Mouse (Mus musculus): Measurements from ENCODE around the gene Wt1. TPM values are rescaled to one million over a fixed set of nuclear protein-coding genes. Genes with fewer than 3 reads are reported as not detected.

Wt1 gene
- total RNA-seq, 2 experiments from 2014 or later: not detected

DNA sequence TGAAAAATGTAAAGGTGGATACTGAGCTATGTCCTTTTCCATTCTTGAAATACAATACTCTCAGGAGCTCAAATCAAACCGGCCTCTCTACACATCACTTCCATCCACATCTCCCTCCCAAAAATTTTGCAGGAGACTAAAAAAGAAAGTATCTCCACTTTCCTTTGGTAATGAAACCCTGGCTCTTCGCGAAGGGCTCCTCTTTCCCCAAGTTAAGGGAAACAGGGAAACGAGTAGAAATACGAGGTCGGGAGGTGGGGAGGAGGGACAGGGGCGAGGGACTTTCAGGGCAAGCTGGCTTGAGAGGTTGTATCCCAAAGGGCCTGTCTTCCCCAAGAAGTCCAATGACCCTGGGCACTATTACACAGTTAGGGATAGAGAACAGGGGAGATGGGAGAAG is 1.9 kb upstream of the Wt1 start:
- ATAC-seq (replicated peaks; ENCODE audit: low FRiP score, low TSS enrichment, poor library complexity, severe bottlenecking): no peak

- no peak for ATAC-seq (replicated peaks; ENCODE audit: low FRiP score, low TSS enrichment, poor library complexity, severe bottlenecking)
These were observed 1.1 kb upstream of the Wt1 start for GRCm38 (mm10) chr2:105125205-105125604.

DNA sequence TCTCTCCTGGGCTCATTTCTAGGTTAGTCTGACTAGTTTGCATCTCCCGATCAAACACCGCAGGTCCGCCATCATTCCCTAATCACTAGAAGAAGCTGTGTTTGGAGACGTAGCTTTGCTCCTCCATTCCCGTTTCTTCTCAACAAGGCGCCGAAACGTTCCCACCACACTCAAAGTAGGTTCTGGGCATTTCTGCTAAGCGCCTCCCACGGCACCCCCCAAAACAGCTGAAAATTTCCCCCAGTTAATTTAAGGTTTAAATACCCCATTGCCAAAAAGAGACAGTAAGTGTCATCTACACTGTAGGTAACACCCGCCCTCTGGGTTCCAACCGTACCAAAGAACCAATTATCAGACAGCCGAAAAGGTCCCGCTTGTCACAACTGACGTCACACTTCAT is 688 bp upstream of the Wt1 start:
- no peak for ATAC-seq (replicated peaks; ENCODE audit: low FRiP score, low TSS enrichment, poor library complexity, severe bottlenecking)

GRCm38 (mm10) chr2:105126691-105127530 is 582 bp downstream of the Wt1 start:
- ATAC-seq (replicated peaks; ENCODE audit: low FRiP score, low TSS enrichment, poor library complexity, severe bottlenecking): 0 out of 2 replicates have a peak, but pooled peaks have one; percentile 10

DNA sequence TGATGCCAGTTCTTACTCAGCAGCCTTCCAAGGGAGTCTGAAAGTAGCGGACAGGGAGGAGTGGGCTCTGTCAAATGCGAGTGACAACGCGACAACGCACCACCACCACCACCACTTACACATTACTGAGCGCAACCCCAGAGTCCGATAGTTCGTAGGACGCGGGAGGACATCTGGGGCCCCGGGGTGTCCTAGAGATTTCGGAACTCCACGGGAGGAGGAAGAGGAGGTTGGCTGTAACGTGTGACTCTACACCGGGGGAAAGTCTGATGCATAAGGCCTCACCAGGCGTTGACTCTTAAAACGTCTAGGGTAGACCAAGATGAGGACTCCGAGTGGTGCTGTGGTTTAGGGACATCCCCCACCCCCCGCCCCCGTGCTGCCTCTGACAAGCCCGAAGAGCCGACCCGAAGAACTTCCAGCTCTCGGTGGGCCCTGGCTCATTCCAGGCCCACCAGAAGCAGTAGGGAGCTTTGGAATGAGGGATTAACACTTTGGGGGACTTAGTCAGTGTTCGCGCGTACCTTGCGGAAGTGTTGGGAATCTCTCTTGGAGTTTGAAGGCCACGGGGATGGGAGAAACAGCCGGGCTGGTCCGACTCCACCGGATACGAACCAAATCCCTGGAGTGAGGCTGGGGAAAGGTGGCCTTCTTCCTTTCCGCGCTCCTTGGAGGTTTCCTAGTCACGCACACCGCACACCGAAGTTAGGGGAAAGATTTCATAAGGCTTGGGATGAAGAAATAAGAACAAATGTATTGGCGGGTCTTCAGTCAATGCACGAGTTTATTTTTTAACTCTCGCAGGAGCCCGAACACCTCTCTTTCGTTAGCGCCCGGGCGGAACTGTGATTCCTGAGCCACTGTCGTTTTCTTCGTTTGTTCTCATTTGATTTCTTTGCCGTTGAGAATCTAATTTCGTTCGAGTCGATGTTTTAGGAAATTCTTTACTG is 1.5 kb downstream of the Wt1 start:
- ATAC-seq (replicated peaks; ENCODE audit: low FRiP score, low TSS enrichment, poor library complexity, severe bottlenecking): no peak

GRCm38 (mm10) chr2:105128564-105128963 is 2.2 kb downstream of the Wt1 start:
- no peak for ATAC-seq (replicated peaks; ENCODE audit: low FRiP score, low TSS enrichment, poor library complexity, severe bottlenecking)

GRCm38 (mm10) chr2:105130351-105131060 is 4.2 kb downstream of the Wt1 start:
- peak; percentile 32; the same call in 1 of the 2 replicates for ATAC-seq (replicated peaks; ENCODE audit: low FRiP score, low TSS enrichment, poor library complexity, severe bottlenecking)

DNA sequence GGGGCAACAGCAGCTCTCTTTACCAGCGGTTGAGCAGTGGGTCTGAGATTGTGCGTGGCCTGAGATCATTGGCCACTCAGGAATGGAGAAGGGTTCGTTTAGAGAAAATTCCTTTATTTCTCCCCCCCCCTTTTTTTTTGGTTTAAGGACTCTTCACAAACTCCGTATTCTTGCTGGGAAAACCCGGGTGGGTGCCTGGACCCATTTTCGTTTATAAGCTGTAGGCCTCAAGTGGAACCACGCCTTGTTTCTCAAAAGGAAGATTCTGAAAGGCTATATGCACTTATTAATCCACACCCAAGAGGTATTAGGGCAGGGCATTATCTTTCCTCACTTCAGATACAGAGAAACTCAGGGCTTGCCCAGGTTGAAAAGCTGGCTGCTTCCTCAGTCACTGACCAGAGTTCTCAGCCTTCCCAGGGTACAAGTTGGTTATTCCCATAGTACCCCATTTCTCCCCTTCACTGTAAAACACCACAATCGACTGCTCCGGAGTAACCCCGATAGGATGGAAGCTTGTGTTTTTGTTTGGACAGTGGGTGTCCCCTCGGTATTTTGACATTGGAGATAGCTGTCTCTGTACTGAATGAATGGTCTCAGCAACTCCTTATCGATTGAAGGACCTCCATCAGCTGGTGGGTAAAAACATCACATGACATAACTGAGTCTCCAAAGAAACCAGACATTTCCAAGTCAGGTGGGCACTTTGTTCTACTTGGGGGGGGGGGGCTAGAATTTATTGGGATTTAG is 4.9 kb downstream of the Wt1 start:
- no peak for ATAC-seq (replicated peaks; ENCODE audit: low FRiP score, low TSS enrichment, poor library complexity, severe bottlenecking)

GRCm38 (mm10) chr2:105131811-105132100 is 5.4 kb downstream of the Wt1 start:
- ATAC-seq (replicated peaks; ENCODE audit: low FRiP score, low TSS enrichment, poor library complexity, severe bottlenecking): no peak

DNA sequence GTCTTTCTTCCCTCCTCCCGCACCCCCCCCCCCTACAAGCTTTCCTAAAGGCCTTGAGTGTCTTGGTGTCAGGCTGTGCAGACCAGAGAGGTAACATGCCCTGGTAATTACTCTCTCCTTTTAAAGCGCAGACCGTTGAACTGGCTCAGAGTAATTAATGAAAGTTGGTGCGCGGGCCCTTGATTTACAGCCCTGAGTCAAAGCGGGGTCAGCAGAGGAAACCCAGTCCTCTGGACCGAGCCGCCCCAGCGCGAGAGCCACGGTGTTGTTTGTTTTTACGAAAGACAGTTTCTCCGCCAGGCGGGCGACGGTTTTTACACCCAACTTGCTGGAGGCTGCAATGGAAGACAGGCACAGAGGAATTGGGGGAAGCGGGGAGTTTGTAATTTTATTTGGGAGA is 6.0 kb downstream of the Wt1 start:
- no peak for ATAC-seq (replicated peaks; ENCODE audit: low FRiP score, low TSS enrichment, poor library complexity, severe bottlenecking)

DNA sequence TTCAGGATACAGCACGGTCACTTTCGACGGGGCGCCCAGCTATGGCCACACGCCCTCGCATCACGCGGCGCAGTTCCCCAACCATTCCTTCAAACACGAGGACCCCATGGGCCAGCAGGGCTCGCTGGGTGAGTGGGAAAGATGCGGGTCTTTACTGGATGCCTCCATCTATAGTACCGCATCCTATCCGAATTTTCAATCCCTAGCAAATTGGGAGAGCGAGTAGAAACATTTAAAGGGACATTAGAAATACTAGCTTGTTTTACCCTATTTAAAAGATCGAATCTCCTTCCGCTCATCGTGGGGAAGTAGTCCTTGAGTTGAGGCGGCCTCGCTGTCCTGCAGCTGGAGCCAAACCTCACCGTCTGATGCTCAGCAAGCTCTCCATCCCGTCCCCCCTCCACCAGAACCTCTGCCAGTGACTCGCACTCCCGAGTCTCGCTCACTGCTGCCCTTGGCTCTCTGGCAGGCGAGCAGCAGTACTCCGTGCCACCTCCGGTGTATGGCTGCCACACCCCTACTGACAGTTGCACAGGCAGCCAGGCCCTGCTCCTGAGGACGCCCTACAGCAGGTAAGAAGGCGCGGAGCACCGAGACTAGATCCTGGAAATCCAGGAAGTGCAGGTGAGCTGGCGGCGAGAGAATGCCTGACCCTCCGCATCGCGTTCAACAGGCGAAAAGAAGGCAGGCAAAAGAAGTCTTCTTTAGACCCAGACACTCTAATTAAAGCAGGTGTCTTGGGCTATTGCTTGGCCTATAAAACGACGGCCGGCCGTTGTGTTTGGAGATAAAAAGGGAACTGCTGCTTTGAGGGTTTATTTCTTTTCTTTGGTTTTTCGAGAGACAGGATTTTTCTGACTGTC is 6.8 kb downstream of the Wt1 start:
- peak; percentile 65; the same call in 1 of the 2 replicates for ATAC-seq (replicated peaks; ENCODE audit: low FRiP score, low TSS enrichment, poor library complexity, severe bottlenecking)

- ATAC-seq (replicated peaks; ENCODE audit: low FRiP score, low TSS enrichment, poor library complexity, severe bottlenecking): peak; percentile 50; the same call in 1 of the 2 replicates
These were observed 8.0 kb downstream of the Wt1 start for GRCm38 (mm10) chr2:105134296-105134695.

- ATAC-seq (replicated peaks; ENCODE audit: low FRiP score, low TSS enrichment, poor library complexity, severe bottlenecking): no peak
These were observed 13.1 kb downstream of the Wt1 start for GRCm38 (mm10) chr2:105139471-105139870.

GRCm38 (mm10) chr2:105141371-105141770 is 15.0 kb downstream of the Wt1 start:
- ATAC-seq (replicated peaks; ENCODE audit: low FRiP score, low TSS enrichment, poor library complexity, severe bottlenecking): no peak

GRCm38 (mm10) chr2:105143731-105144130 is 17.4 kb downstream of the Wt1 start:
- ATAC-seq (replicated peaks; ENCODE audit: low FRiP score, low TSS enrichment, poor library complexity, severe bottlenecking): no peak

DNA sequence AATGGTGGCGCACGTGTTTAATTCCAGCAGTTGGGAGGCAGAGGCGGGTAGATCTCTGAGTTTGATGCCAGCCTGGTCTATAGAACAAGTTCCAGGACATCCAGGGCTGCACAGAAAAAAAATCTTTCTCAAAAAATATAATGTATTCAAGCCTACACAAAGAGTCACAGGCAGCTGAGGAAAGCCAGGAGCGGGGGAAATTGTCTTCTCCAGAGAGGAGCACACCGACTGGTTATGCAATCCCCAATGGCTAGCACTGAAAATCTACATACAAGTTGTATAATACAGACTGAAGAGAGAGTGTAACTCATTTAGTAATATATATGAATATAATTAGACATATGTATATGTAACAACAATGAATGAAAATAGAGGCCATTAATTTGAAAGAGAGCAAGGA is 25.2 kb downstream of the Wt1 start:
- no peak for ATAC-seq (replicated peaks; ENCODE audit: low FRiP score, low TSS enrichment, poor library complexity, severe bottlenecking)

DNA sequence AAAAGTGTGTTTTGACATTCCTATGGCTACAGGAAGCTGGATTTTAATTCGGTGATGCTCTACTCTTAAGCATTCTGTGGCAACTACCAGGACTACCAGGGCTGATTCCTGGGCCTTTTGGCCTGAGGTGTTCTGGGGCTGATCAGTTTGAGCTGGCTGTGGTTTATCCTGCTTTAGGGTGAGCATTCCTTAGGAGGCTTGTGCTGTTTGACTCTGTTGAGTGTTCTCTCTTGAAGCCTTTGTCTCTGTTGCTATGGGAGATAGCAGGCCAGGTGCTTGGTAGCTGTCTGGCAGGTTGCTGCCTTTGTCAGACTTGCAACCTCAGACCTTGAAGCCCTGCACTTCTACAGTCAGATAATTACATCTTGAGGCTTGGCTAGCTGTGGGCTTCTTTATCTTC is 26.7 kb downstream of the Wt1 start:
- ATAC-seq (replicated peaks; ENCODE audit: low FRiP score, low TSS enrichment, poor library complexity, severe bottlenecking): no peak

DNA sequence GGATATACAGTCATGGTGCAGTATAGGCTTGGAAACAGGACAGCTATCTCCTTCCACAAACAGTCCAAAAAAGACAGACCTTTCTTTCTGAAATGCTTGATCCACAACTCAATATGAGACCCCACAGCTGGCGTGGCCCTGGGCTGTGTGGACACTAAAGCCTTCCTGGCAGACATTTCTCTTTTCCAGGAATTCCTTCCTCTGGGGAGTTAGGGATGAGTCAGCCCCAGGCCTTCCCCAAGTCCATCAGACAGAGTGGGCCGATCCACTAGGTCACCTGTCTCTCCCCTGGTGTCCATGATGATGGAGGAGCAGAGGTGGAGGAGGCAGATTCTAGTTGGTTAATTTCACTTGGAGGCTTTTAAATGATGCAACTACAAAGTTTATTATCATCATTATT is 34.6 kb downstream of the Wt1 start:
- no peak for ATAC-seq (replicated peaks; ENCODE audit: low FRiP score, low TSS enrichment, poor library complexity, severe bottlenecking)

Measured in megakaryocyte-erythroid progenitor cell, adult 5-6 weeks (primary cell).